Mouse (Mus musculus) CD4-positive, CD25-positive, alpha-beta regulatory T cell, adult 4 months (primary cell): ENCODE data around the gene Rdh5. TPM values are rescaled to one million over a fixed set of nuclear protein-coding genes. Genes with fewer than 3 reads are reported as not detected.

Experiments used
- ATAC-seq: one replicate; pipeline ENCODE4 v1.8.0; 2017
- polyA plus RNA-seq, 2 experiments: library from polyadenylated mRNA; unstranded; fragments of 100-300 nt; shearing (Covaris generic); gene quantifications; one replicate each; pipeline ENCODE4 v1.2.1; 2017

Gene Rdh5
- polyA plus RNA-seq, 2 experiments from 2014 or later = 12.4 to 23.7 TPM

- no peak for ATAC-seq
These were observed 7.1 kb upstream of the Rdh5 start for GRCm38 (mm10) chr10:128929638-128930378.

- ATAC-seq = no peak
These were observed 5.7 kb upstream of the Rdh5 start for GRCm38 (mm10) chr10:128928356-128928755.

- ATAC-seq = peak; percentile 6
These were observed 1.2 kb upstream of the Rdh5 start, which contains the start of gene Bloc1s1 for GRCm38 (mm10) chr10:128923935-128924334. TSS of gene Bloc1s1 (minus strand) at chr10:128924035.

- ATAC-seq = peak; percentile 97
These were observed 464 bp upstream of the Rdh5 start for GRCm38 (mm10) chr10:128923013-128923691.

GRCm38 (mm10) chr10:128921883-128922821 lies 536 bp downstream of the Rdh5 start:
- ATAC-seq = no peak

GRCm38 (mm10) chr10:128921251-128921650 lies 1.4 kb downstream of the Rdh5 start:
- ATAC-seq = no peak

- no peak for ATAC-seq
These were observed 1.9 kb downstream of the Rdh5 start for GRCm38 (mm10) chr10:128920736-128921161.

- no peak for ATAC-seq
These were observed 2.7 kb downstream of the Rdh5 start for GRCm38 (mm10) chr10:128919966-128920365.

GRCm38 (mm10) chr10:128919203-128919631 lies 3.5 kb downstream of the Rdh5 start:
- ATAC-seq = no peak

GRCm38 (mm10) chr10:128918246-128918645 lies 4.4 kb downstream of the Rdh5 start:
- ATAC-seq = no peak

GRCm38 (mm10) chr10:128917400-128917799 lies 5.3 kb downstream of the Rdh5 start:
- no peak for ATAC-seq

- no peak for ATAC-seq
These were observed 6.0 kb downstream of the Rdh5 start for GRCm38 (mm10) chr10:128916665-128917064.

- ATAC-seq = no peak
These were observed 7.1 kb downstream of the Rdh5 start for GRCm38 (mm10) chr10:128915550-128915949.

GRCm38 (mm10) chr10:128913696-128914095 lies 9.0 kb downstream of the Rdh5 start:
- ATAC-seq = no peak

GRCm38 (mm10) chr10:128913219-128913618 lies 9.5 kb downstream of the Rdh5 start:
- ATAC-seq = peak; percentile 95

GRCm38 (mm10) chr10:128912791-128913190 lies 9.9 kb downstream of the Rdh5 start:
- ATAC-seq = no peak

- ATAC-seq = no peak
These were observed 10.4 kb downstream of the Rdh5 start for GRCm38 (mm10) chr10:128912268-128912667.

- ATAC-seq = no peak
These were observed 11.3 kb downstream of the Rdh5 start for GRCm38 (mm10) chr10:128911430-128911829.

- ATAC-seq = no peak
These were observed 12.4 kb downstream of the Rdh5 start for GRCm38 (mm10) chr10:128910066-128910841.

- no peak for ATAC-seq
These were observed 13.1 kb downstream of the Rdh5 start for GRCm38 (mm10) chr10:128909567-128910028.

- no peak for ATAC-seq
These were observed 13.8 kb downstream of the Rdh5 start for GRCm38 (mm10) chr10:128908778-128909448.
